ENCODE assay signal across 7 mouse cellular contexts in genomic region chr11:84827901-84828503, GRCm38 (mm10). TPM values are rescaled to one million over a fixed set of nuclear protein-coding genes. Genes with fewer than 3 reads are reported as not detected.
A peak's percentile ranks its signal among the peaks of the same experiment; 100 is the strongest.
DNase-seq lines count a peak whose midpoint lies in the region; ATAC-seq and TF ChIP-seq lines count a peak whose summit lies in the region.

No protein-coding gene starts in this region.

- no peaks in the 10 kb centered on the region for H3K9me3 ChIP-seq in ES-E14 (ENCODE audit: control insufficient read depth, insufficient read depth, low read depth, low read length)
- H3K9me3 ChIP-seq in heart, embryonic 14.5 days (ENCODE audit: control insufficient read depth, low read length) = no peaks in the 10 kb centered on the region
- no peaks in the 10 kb centered on the region for H3K9me3 ChIP-seq in liver, embryonic 14.5 days (ENCODE audit: control insufficient read depth, low read length)

- peak overlapping the region; percentile 80 for H3K9ac ChIP-seq in ES-E14 (ENCODE audit: insufficient read depth, low read depth, low read length, poor library complexity, severe bottlenecking)
- H3K9ac ChIP-seq in heart, embryonic 14.5 days (ENCODE audit: low read length) = peak overlapping the region; percentile 93
- peak overlapping the region; percentile 99 for H3K9ac ChIP-seq in liver, embryonic 14.5 days (replicated peaks)

- no peak for TF ChIP-seq EP300 in liver, embryonic 14.5 days (IDR thresholded peaks at IDR 0.05; ENCODE audit: low read depth)

- no peak for ATAC-seq in heart, embryonic 14.5 days (ENCODE audit: insufficient number of reproducible peaks, insufficient read depth, low FRiP score, low read depth)
- ATAC-seq in liver, embryonic 14.5 days (ENCODE audit: insufficient read depth) = no peak

- peak overlapping the region; percentile 82 for H3K4me2 ChIP-seq in heart, embryonic 14.5 days (ENCODE audit: low read length)
- peak overlapping the region; percentile 97 for H3K4me2 ChIP-seq in liver, embryonic 14.5 days (ENCODE audit: low read depth)

- H3K4me3 ChIP-seq in ES-E14 (ENCODE audit: insufficient read depth in 1 of 2, low read depth in 1 of 2, low read length in 2 of 2, poor library complexity in 1 of 2, severe bottlenecking in 1 of 2) = peak overlapping the region; percentile 90 to 92
- H3K4me3 ChIP-seq in heart, embryonic 14.5 days (ENCODE audit: control insufficient read depth in 1 of 2, insufficient read depth in 1 of 2, low read depth in 1 of 2, low read length in 2 of 2) = peak overlapping the region; percentile 87 to 98
- H3K4me3 ChIP-seq in liver, embryonic 14.5 days (ENCODE audit: insufficient read depth in 1 of 2, low read depth in 2 of 2, low read length in 2 of 2) = peak overlapping the region; percentile 93 to 96

- no peaks in the 10 kb centered on the region for H3K27me3 ChIP-seq in heart, embryonic 14.5 days (ENCODE audit: control insufficient read depth, insufficient read depth, low read length)
- H3K27me3 ChIP-seq in liver, embryonic 14.5 days (ENCODE audit: control insufficient read depth, insufficient read depth, low read length) = no peaks in the 10 kb centered on the region

- H3K27ac ChIP-seq in ES-E14 (ENCODE audit: insufficient read depth, low read depth, low read length, poor library complexity, severe bottlenecking) = no peak overlapping the region
- H3K27ac ChIP-seq in heart, embryonic 14.5 days (replicated peaks in 1 of 2; ENCODE audit: control insufficient read depth in 1 of 2, insufficient read depth in 1 of 2, low read depth in 2 of 2, low read length in 2 of 2) = peak overlapping the region; percentile 90 to 93
- peak overlapping the region; percentile 99 for H3K27ac ChIP-seq in liver, embryonic 14.5 days

- peaks cover 0 to 2% of the 10 kb centered on the region in 2 experiments; a peak in 2 of 4 replicates for H3K4me1 ChIP-seq in ES-E14 (ENCODE audit: control insufficient read depth in 2 of 2, insufficient read depth in 2 of 2, low read length in 2 of 2, poor library complexity in 1 of 2)
- H3K4me1 ChIP-seq in heart, embryonic 14.5 days (ENCODE audit: control insufficient read depth in 2 of 2, insufficient read depth in 2 of 2, low read length in 2 of 2) = peaks cover 26 to 50% of the 10 kb centered on the region in 2 experiments
- H3K4me1 ChIP-seq in liver, embryonic 14.5 days (replicated peaks; ENCODE audit: control insufficient read depth in 2 of 2, insufficient read depth in 2 of 2, low read length in 1 of 2) = peaks cover 27 to 38% of the 10 kb centered on the region in 2 experiments

- in situ Hi-C loops in ES-E14 (cut with MboI; ENCODE audit: low sequenced_read_pairs in 2 of 2, unreplicated experiment in 2 of 2) = no loop called here

- no peak for TF ChIP-seq CTCF in liver, embryonic 14.5 days (IDR thresholded peaks at IDR 0.05; ENCODE audit: low read depth)

- WGBS in heart, embryonic 14.5 days = 39% methylated on average over 3 of the region's 3 CpGs
- 20% methylated on average over 3 of the region's 3 CpGs for WGBS in liver, embryonic 14.5 days (ENCODE audit: insufficient replicate concordance)

- H3K36me3 ChIP-seq in ES-E14 (ENCODE audit: control insufficient read depth, insufficient read depth, low read length, poor library complexity, severe bottlenecking) = peaks cover 3% of the 10 kb centered on the region
- peaks cover 39% of the 10 kb centered on the region for H3K36me3 ChIP-seq in heart, embryonic 14.5 days (ENCODE audit: control insufficient read depth, insufficient read depth, low read length)
- H3K36me3 ChIP-seq in liver, embryonic 14.5 days (replicated peaks; ENCODE audit: control insufficient read depth, insufficient read depth, low read depth) = peaks cover 76% of the 10 kb centered on the region

- DNase-seq in CD4-positive helper T cell, adult 2 months (ENCODE audit: low read depth, low spot score) = peak; percentile 38
- DNase-seq in ES-E14 (ENCODE audit: low read depth, low spot score) = no peak
- no peak for DNase-seq in liver, embryonic 14.5 days (ENCODE audit: low read depth in 3 of 3, low spot score in 3 of 3)
- DNase-seq in urinary bladder, postnatal 14 days (ENCODE audit: low spot score) = no peak
- no peak for DNase-seq in spleen, postnatal 14 days (ENCODE audit: low spot score in 2 of 2)
- no peak for DNase-seq in spleen, postnatal 4 days (ENCODE audit: low spot score in 2 of 2)

TF ChIP-seq in ES-E14, 5 proteins besides CTCF, POLR2A, EP300 and RAD21:
- no peak for TF ChIP-seq MAFK (IDR thresholded peaks at IDR 0.05; ENCODE audit: insufficient read depth, low read depth, low read length)

RNA-seq across cellular contexts. Expression of gene Dhrs11, which starts 0.8 kb away (rescaled TPM):
- total RNA-seq in ES-E14 (2012; rRNA removed) = 5.2 and 6.2 TPM in 2 replicates
- 46.5 and 56.5 TPM in 2 replicates for polyA plus RNA-seq in heart, embryonic 14.5 days (2014; fragmentation: Nextera tagmentation; extraction: Ambion mirVana)
- polyA plus RNA-seq in liver, embryonic 14.5 days (2012; rRNA removed) = 210 and 211 TPM in 2 replicates
- 201 and 216 TPM in 2 replicates for polyA plus RNA-seq in liver, embryonic 14.5 days (2014; fragmentation: Nextera tagmentation; extraction: Ambion mirVana)

RNA-seq across cellular contexts. Expression of gene Mrm1, which starts 8.7 kb away (rescaled TPM):
- total RNA-seq in ES-E14 (2012; rRNA removed) = 9.4 and 9.9 TPM in 2 replicates
- 17.5 and 20.5 TPM in 2 replicates for polyA plus RNA-seq in heart, embryonic 14.5 days (2014; fragmentation: Nextera tagmentation; extraction: Ambion mirVana)
- 19.7 and 32.5 TPM in 2 replicates for polyA plus RNA-seq in liver, embryonic 14.5 days (2012; rRNA removed)
- 12.0 and 13.2 TPM in 2 replicates for polyA plus RNA-seq in liver, embryonic 14.5 days (2014; fragmentation: Nextera tagmentation; extraction: Ambion mirVana)

RNA-seq across cellular contexts. Expression of gene Ggnbp2, which starts 42.6 kb away (rescaled TPM):
- 38.6 and 59.1 TPM in 2 replicates for total RNA-seq in ES-E14 (2012; rRNA removed)
- 49.9 and 54.4 TPM in 2 replicates for polyA plus RNA-seq in heart, embryonic 14.5 days (2014; fragmentation: Nextera tagmentation; extraction: Ambion mirVana)
- polyA plus RNA-seq in liver, embryonic 14.5 days (2012; rRNA removed) = 37.4 and 63.7 TPM in 2 replicates
- 48.5 and 52.9 TPM in 2 replicates for polyA plus RNA-seq in liver, embryonic 14.5 days (2014; fragmentation: Nextera tagmentation; extraction: Ambion mirVana)

RNA-seq across cellular contexts. Expression of gene Myo19, which starts 51.9 kb away (rescaled TPM):
- total RNA-seq in ES-E14 (2012; rRNA removed) = 16.2 and 20.2 TPM in 2 replicates
- 5.8 and 6.6 TPM in 2 replicates for polyA plus RNA-seq in heart, embryonic 14.5 days (2014; fragmentation: Nextera tagmentation; extraction: Ambion mirVana)
- polyA plus RNA-seq in liver, embryonic 14.5 days (2012; rRNA removed) = 6.5 and 6.8 TPM in 2 replicates
- polyA plus RNA-seq in liver, embryonic 14.5 days (2014; fragmentation: Nextera tagmentation; extraction: Ambion mirVana) = 3.9 and 4.7 TPM in 2 replicates

RNA-seq across cellular contexts. Expression of gene Pigw, which starts 52.1 kb away (rescaled TPM):
- 7.2 and 7.7 TPM in 2 replicates for total RNA-seq in ES-E14 (2012; rRNA removed)
- 2.8 and 3.0 TPM in 2 replicates for polyA plus RNA-seq in heart, embryonic 14.5 days (2014; fragmentation: Nextera tagmentation; extraction: Ambion mirVana)
- 3.3 and 4.1 TPM in 2 replicates for polyA plus RNA-seq in liver, embryonic 14.5 days (2012; rRNA removed)
- polyA plus RNA-seq in liver, embryonic 14.5 days (2014; fragmentation: Nextera tagmentation; extraction: Ambion mirVana) = 1.2 and 1.4 TPM in 2 replicates
